Mouse (Mus musculus): Measurements from ENCODE around the gene Nit2. TPM values are rescaled to one million over a fixed set of nuclear protein-coding genes. Genes with fewer than 3 reads are reported as not detected.

The Nit2 gene
- total RNA-seq, 1 experiment from 2014 or later: 11.8 TPM

DNA sequence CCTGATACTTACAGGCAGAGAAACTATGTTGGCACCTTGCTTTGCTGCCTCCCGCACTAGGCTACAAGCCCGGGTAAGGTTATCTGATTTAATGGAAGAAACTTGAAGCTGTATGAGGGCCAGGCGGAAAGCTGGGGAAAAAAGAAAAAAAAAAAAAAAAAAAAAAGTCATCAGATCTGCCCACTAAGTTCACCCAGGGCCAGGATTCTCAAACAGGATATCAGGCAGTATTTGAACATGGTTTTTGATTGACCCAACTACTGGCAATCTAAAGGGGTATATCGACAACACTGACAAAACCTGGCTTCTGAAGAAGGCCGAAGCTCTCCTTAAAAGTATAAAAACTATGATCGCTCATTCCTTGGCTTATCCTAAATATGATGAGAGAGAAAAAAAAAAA lies 1.1 kb downstream of the Nit2 start:
- ATAC-seq (ENCODE audit: extremely low read depth, insufficient number of reproducible peaks, low FRiP score, poor library complexity, severe bottlenecking): no peak

DNA sequence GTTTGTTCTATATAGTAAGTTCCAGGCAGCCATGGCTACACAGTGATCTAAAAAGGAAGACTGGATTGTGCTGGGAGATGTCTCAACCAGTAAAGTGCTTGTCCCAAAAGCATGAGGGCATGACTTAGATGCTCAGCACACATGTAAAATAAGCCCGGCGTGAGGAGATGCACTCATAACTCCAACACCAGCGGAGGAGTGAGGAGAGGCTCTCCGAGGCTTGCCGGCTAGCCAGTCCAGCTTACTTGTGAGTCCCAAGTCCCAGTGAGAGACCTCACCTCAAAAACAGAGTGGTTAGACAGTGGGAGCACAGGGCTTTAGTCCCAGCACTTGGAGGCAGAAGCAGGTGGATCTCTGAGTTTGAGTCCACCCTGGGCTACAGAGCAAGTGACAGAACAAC lies 2.0 kb downstream of the Nit2 start:
- no peak for ATAC-seq (ENCODE audit: extremely low read depth, insufficient number of reproducible peaks, low FRiP score, poor library complexity, severe bottlenecking)

DNA sequence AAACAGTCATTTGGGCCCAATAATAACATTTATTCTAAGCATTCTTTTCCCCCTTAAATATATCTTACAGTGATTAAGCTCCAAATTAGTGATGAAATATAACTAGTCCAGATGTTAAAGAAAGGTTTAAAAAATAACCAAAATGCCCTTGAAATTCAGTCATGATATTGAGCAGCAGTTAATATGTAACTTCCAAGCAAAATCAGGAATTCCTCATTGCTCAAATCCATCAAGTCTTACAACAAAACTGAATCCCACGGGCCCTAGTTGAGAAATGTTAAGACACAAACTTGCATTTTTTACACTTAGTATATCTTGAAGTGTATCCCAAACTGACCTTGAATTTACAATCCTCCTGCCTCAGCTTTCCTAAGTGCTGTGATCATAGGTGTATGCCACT lies 3.4 kb downstream of the Nit2 start:
- no peak for ATAC-seq (ENCODE audit: extremely low read depth, insufficient number of reproducible peaks, low FRiP score, poor library complexity, severe bottlenecking)

DNA sequence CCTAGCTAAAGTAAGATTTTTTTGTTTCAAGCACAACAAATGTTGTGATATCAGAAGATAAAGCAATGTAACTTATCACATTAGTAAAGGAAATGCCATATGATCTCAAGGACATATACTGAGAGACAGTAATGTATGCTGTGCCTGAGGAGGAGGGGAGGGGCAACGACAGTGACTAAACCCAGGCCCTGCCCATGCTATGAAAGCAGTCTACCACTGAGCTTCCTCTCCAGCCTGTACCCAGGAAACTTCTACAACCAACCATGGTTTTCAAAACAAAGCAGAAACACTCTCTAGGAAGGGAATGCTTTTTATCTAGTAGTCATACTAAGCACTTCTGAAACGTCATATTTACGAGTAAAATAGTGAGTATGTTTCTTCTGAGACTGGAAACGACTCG lies 4.3 kb downstream of the Nit2 start:
- no peak for ATAC-seq (ENCODE audit: extremely low read depth, insufficient number of reproducible peaks, low FRiP score, poor library complexity, severe bottlenecking)

DNA sequence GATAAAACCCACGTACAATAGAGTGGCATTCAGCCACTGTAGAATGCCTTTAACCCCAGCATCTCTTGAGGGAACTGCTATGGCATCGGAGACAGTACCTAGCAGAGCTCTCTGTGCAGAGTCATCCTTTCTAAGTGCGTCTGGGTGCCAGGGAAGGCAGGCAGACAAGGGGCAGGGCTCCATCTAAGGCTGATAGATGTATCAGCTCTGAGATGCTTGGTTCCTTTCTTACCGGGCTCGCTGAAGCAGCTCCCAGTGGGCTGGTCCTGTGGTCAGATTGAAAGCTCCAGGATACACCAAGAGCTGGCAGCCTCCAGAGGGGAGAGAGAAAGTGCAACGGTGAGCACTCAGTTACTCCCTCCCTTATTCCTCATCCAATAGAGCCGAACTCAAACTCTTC lies 7.3 kb downstream of the Nit2 start:
- ATAC-seq (ENCODE audit: extremely low read depth, insufficient number of reproducible peaks, low FRiP score, poor library complexity, severe bottlenecking): no peak

DNA sequence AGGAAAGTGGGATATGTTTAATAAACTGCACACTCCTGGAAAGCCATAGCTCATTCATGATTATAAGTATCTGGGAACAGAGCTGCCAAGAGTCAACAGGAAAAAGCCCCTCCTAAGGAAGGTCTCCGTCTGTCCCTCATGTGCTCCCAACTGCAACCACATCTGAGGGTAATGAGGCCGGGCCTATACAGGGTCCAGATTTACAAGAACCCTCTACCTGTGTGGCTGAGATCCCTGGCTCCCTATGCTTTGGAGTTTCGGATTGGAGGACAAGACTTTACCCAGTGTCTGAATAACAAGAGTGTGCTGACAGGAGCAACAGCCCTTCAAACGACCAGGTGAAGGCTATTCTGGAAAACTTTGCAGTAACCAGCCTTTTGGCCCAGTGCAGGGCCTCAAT lies 9.4 kb downstream of the Nit2 start:
- ATAC-seq (ENCODE audit: extremely low read depth, insufficient number of reproducible peaks, low FRiP score, poor library complexity, severe bottlenecking): no peak

DNA sequence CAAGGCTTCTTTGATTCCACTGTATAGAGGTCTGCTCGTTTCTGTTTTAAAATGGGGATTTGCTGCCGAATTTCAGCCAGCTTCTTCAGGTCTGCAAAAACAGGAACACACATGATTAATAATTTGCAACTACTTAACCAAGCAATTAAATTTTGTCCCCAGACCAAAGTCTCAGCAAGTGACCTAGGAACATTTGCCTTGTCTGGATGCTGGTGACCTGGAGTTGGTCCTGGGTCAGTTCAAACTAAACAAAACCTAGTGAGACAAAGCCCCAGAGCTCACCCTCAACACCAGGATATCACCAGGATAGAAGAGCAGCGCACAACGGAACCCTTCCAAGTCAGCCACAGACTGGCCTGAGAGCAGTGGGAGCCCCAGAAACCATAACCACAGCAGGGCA lies 10.1 kb downstream of the Nit2 start:
- no peak for ATAC-seq (ENCODE audit: extremely low read depth, insufficient number of reproducible peaks, low FRiP score, poor library complexity, severe bottlenecking)

DNA sequence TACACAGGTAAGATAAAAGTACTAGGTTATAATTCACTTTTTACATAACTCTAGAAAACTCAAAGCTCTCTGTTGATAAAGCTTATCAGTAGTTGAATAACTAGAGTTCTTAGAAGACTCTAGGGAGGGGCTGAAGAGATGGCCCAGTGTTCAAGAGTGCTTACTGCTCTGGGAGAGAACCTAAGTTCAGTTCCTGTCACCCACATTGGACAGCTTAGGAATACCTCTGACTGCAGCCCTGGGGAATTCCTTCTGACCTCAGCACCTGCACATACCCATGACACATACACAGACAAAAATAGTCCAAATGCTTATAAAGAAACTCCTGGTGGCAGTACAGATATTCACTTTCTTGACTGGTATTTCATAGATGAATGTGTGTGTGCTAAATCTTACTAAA lies 11.2 kb downstream of the Nit2 start:
- no peak for ATAC-seq (ENCODE audit: extremely low read depth, insufficient number of reproducible peaks, low FRiP score, poor library complexity, severe bottlenecking)

DNA sequence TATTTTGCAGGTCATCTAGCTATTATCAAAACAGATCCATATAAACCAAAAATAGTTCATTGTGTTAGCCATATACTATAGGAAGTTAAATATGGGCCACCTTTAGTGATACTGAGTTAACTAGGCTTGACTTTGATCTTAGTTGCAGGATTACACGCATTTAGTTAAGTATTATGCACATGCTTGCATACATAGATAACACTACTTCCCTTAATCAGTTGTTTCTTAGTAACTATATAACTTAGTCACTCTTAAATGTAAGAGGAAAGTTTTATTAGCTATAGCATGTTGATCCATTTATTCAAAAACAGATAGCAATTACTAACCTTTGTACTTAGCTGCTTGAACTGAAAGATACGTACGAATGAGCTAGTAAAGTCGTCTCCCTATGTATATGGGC lies 15.7 kb downstream of the Nit2 start:
- no peak for ATAC-seq (ENCODE audit: extremely low read depth, insufficient number of reproducible peaks, low FRiP score, poor library complexity, severe bottlenecking)

DNA sequence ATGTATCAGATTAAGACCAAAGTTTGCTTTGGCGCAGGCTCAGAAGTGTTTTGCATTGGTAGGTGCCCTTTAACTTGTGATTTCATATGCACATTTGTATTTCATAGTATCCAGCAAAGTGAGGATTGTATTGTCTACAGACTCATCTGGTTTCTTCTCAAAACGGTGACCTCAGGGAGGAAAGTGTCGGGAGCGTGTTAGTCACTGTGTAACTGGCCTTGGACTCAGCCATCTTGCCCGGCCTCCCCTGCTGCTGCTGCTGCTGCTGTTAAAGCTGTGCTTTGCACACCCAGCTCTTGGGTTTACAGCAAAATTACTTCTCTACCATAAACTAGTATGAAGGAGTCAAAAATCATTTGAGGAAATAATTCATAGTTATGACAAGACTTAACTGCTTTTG lies 22.4 kb downstream of the Nit2 start:
- no peak for ATAC-seq (ENCODE audit: extremely low read depth, insufficient number of reproducible peaks, low FRiP score, poor library complexity, severe bottlenecking)

DNA sequence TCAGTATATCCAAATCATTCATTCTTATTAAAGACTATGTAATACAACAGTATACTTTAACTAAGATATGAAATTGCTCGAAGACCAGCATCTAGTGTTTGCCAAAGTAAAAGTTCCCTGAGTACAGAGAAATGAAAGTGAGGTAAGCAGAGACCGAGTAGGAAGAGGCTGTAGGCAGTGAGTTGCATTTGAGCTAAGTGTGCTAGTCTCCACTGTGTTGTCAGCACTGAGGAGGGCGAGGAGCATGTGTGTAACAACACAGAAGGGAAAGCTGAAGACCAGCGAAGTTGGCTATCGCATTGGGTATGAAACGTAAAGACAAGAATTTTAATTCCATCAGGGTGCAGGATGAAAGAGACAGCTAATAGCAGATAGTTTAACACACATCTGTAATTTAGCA lies 33.5 kb downstream of the Nit2 start:
- no peak for ATAC-seq (ENCODE audit: extremely low read depth, insufficient number of reproducible peaks, low FRiP score, poor library complexity, severe bottlenecking)

DNA sequence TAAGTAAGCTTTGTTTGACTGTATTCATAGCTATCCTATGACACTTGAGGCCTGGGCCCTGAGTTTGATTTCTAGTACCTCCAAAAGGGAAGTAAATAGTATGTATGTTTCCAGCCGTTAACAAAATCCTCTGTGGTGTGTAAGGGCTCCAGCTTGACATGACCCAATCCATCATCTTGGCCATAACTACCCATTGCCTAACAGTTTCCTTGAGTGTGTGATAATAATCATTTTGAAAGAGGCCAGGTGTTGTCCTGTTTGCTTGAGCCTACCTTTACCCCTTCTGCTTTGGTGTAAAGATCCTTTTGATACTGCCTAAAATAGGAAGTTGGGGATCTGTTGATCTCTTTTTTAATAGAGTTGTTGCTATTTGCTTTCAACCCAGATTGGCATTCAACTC lies 34.8 kb downstream of the Nit2 start:
- no peak for ATAC-seq (ENCODE audit: extremely low read depth, insufficient number of reproducible peaks, low FRiP score, poor library complexity, severe bottlenecking)

DNA sequence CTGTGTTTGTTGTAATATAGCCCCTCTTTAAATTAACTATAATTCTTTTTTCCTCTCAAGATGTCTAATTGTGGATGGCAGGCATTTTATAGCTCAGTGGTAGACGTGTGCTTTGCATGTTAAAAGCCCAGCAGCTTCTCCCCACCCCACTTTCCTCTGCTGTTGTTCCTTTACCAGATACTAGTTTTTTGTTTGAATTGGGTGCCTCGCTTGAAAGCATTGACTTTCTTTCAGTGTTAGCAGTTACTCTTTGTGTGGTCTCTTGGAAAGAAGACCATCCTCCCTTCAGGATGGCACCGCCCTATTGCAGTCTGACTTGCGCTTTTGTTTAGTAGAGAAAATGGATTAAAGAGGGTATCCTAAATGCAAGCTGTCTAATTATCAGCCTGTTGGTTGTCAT lies 35.6 kb downstream of the Nit2 start:
- ATAC-seq (ENCODE audit: extremely low read depth, insufficient number of reproducible peaks, low FRiP score, poor library complexity, severe bottlenecking): no peak

DNA sequence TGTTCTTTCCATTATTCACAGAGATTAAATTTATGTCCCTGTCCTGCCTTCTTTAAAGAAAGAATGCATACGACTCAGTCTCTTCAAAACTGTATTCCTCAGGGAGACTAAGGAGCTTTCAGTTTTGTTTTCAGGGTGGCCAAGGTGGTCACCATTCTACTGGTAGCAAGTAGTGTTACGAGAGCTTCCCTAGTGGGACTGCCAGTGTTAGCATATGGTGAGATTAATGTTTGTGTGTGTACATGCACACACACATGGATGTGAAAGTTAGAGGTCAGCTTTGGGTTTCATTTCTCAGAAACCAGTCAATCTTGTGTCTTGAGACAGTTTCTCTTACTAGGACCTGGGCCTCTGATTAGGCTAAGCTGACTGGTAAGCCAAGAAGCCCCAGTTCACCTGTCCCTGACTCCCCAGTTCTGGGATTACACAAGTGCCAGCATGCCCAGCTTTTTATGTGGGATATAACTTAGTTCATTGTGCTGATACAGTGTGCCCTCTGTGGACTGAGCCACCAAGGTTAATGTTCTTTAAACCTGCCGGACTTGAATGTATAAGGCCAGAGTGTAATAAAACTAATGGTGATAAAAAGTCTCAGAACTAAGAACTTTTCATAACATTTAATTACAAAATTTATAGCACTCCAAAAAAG lies 36.3 kb downstream of the Nit2 start:
- ATAC-seq (ENCODE audit: extremely low read depth, insufficient number of reproducible peaks, low FRiP score, poor library complexity, severe bottlenecking): peak; percentile 30; the same call in 1 of the 2 replicates

DNA sequence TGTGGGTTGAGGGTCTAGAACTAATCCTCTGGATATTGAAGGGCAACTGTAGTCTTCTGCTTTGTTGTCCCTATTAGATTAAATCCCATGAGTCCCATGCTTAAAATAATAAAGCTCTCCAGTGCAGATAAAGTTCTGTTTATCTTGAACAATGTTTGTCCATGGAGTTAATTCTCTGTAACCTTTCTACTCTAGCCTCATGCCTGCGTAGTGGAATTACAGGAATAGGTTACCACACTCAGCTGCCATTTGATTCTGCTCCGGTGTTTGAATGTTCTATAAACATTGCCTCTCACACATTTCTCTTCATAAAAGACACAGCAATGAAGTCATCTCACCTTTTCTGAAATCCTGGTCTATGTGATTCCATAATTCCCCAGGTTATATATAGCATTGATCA lies 39.3 kb downstream of the Nit2 start:
- ATAC-seq (ENCODE audit: extremely low read depth, insufficient number of reproducible peaks, low FRiP score, poor library complexity, severe bottlenecking): no peak

DNA sequence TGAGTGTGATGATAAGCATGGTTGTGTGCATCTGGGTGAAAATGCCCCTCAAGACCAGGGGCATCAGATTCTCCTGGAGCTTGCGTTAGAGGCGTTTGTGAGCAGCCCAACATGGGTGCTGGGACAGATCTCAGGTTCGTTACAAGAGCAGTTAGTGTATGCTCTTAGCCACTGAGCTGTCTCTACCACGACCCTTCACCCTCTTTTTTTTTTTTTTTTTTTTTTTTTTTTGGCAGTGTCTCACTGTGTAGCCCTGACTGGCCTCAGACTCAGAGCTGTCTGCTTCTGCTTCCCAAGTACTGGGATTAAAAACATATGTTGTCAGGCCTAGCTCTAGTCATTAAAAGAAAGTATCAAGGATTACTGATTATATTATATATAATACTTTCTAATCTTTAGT lies 40.9 kb downstream of the Nit2 start:
- ATAC-seq (ENCODE audit: extremely low read depth, insufficient number of reproducible peaks, low FRiP score, poor library complexity, severe bottlenecking): no peak

DNA sequence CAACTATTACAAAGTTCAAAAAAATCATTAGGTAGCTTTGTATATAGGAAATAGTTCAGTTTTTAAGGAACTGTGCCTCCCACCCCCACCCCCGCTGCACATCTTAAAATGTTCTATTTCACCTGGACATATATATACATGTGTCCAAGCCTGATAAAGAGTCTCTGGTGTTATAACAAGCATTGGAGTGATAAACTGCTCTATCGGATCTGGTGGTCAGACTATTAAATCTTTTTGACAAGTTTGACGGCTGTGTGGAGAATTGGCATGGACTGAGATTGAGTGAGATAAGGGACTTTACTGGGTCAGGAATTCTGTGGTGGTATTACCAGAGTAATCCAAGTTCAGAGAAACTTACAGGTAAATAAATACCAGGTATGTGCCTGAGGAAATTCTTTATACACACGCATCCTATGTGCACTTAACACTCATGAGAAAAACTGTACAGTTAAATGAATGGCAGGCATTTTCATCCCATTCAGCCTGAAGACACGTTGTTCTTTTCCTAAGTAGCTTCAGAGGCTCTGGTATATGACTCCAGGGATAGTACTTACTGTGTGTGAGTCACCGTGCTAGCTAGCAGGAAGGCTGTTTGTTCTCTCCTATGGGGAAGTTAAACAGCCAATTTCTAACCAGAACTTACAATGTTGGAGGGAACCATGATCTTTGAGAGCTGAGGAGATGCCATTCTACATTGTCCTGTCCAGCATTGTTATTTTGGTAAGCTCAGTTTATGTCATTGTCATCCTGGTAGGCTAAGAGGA lies 44.3 kb downstream of the Nit2 start:
- no peak for ATAC-seq (ENCODE audit: extremely low read depth, insufficient number of reproducible peaks, low FRiP score, poor library complexity, severe bottlenecking)

DNA sequence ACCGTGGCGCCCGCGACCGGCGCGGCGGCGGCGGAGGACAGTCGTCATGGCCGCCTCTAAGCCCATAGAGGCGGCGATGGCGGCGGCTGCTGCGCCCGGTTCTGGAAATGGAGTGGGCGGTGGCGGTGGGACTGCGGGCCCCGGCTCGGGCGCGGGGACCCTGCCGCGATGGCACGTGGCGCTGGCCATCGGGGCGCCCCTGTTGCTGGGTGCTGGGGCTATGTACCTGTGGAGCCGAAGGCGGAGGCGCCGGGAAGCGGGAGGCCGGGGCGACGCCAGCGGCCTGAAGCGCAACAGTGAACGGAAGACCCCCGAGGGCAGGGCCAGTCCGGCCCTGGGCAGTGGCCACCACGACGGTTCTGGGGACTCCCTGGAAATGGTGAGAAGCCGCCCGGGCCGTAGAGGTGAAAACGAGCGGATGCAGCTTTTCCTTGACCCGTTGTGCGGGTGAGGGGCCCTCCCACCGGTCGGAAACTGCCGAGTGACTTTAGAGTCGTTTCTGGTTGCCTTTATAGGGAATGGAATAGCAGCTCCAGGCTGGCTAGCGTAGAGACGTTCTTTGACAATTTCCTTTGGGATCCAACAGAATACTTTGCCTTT lies 45.2 kb downstream of the Nit2 start:
- ATAC-seq (ENCODE audit: extremely low read depth, insufficient number of reproducible peaks, low FRiP score, poor library complexity, severe bottlenecking): no peak

DNA sequence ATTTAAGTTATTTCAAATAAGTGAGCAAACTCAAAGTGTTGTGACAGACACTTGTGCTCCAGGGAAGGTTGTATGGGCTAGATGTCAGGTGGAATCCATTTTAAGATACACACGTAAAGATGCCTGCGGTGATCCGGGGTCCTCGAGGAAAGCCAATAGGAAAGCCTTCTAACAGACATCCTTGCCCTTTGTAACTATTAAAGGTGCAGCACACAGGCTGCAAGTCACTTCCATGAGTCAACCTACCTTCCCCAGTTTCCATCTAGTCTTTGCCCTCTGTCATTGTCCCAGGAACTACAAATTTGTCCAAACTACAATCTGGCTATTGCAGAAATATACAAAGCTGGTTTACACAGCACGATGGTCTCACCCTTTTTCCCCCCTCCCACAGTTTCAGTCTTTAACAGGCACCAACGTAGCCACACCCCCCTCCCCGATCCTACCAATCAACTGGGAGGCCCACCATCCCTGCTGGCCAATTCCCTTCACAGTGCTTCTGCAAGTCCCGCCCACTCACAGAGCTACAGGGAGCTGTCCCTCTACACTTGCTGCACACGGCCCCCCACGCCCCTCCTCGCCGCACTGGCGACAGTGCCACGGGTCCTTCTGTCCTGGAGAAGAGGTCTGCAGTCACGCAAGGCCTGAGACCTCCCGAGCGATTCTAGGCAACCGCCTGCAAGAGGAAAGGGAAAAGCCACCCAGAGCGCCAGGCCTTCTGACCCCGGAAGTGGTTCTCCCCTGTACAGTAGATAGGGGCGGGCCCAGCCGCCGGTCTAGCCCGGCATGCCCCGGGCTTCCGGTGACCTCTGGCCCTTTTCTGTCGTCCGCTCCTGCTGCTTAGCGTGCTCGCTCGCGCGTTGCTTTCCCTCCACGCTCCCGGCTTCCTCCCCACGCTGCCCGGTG lies 46.0 kb downstream of the Nit2 start, which contains the start of gene Tomm70a:
Gene Tomm70a, plus strand, starts transcription at position 791 of the 903 bp plus-strand sequence.
- peak; percentile 95 for ATAC-seq (ENCODE audit: extremely low read depth, insufficient number of reproducible peaks, low FRiP score, poor library complexity, severe bottlenecking)
